Mouse (Mus musculus): ENCODE measurements around the gene Grm4.
A peak's percentile ranks its signal among the peaks of the same experiment; 100 is the strongest.

The Grm4 gene

GRCm38 (mm10) chr17:27551393-27551940, 30.3 kb upstream of the Grm4 start:
- DNase-seq (ENCODE audit: low read depth), result no peak

- DNase-seq (ENCODE audit: low read depth), result no peak
Measured at GRCm38 (mm10) chr17:27549234-27549633, 28.0 kb upstream of the Grm4 start.

GRCm38 (mm10) chr17:27547253-27547868, 26.2 kb upstream of the Grm4 start:
- no peak for DNase-seq (ENCODE audit: low read depth)

GRCm38 (mm10) chr17:27546574-27547085, 25.4 kb upstream of the Grm4 start:
- no peak for DNase-seq (ENCODE audit: low read depth)

- DNase-seq (ENCODE audit: low read depth), result no peak
Measured at GRCm38 (mm10) chr17:27545991-27546390, 24.8 kb upstream of the Grm4 start.

- DNase-seq (ENCODE audit: low read depth), result no peak
Measured at GRCm38 (mm10) chr17:27544551-27544950, 23.3 kb upstream of the Grm4 start.

GRCm38 (mm10) chr17:27541984-27542383, 20.8 kb upstream of the Grm4 start:
- no peak for DNase-seq (ENCODE audit: low read depth)

GRCm38 (mm10) chr17:27541261-27541660, 20.1 kb upstream of the Grm4 start:
- no peak for DNase-seq (ENCODE audit: low read depth)

GRCm38 (mm10) chr17:27534718-27535117, 13.5 kb upstream of the Grm4 start:
- DNase-seq (ENCODE audit: low read depth), result peak; percentile 77

GRCm38 (mm10) chr17:27533354-27533753, 12.2 kb upstream of the Grm4 start:
- DNase-seq (ENCODE audit: low read depth), result no peak

- no peak for DNase-seq (ENCODE audit: low read depth)
Measured at GRCm38 (mm10) chr17:27532095-27532494, 10.9 kb upstream of the Grm4 start.

- no peak for DNase-seq (ENCODE audit: low read depth)
Measured at GRCm38 (mm10) chr17:27528767-27529166, 7.6 kb upstream of the Grm4 start.

GRCm38 (mm10) chr17:27528030-27528429, 6.8 kb upstream of the Grm4 start:
- no peak for DNase-seq (ENCODE audit: low read depth)

- DNase-seq (ENCODE audit: low read depth), result no peak
Measured at GRCm38 (mm10) chr17:27527188-27527587, 6.0 kb upstream of the Grm4 start.

- no peak for DNase-seq (ENCODE audit: low read depth)
Measured at GRCm38 (mm10) chr17:27523121-27523520, 1.9 kb upstream of the Grm4 start.

- no peak for DNase-seq (ENCODE audit: low read depth)
Measured at GRCm38 (mm10) chr17:27520557-27520956, 646 bp downstream of the Grm4 start.

GRCm38 (mm10) chr17:27518700-27519595, 2.3 kb downstream of the Grm4 start:
- DNase-seq (ENCODE audit: low read depth), result no peak

- DNase-seq (ENCODE audit: low read depth), result no peak
Measured at GRCm38 (mm10) chr17:27518296-27518695, 2.9 kb downstream of the Grm4 start.

- DNase-seq (ENCODE audit: low read depth), result no peak
Measured at GRCm38 (mm10) chr17:27513916-27514762, 7.1 kb downstream of the Grm4 start.

- DNase-seq (ENCODE audit: low read depth), result no peak
Measured at GRCm38 (mm10) chr17:27513279-27513915, 7.8 kb downstream of the Grm4 start.

- DNase-seq (ENCODE audit: low read depth), result no peak
Measured at GRCm38 (mm10) chr17:27512619-27513161, 8.5 kb downstream of the Grm4 start.
